Mouse (Mus musculus) neural tube, embryonic 14.5 days (tissue): ENCODE data around the gene Blvra. TPM values are rescaled to one million over a fixed set of nuclear protein-coding genes. Genes with fewer than 3 reads are reported as not detected.

Experiments
- ATAC-seq: fragments of 200-750 bp; cut with Nextera tagmentation; 2 replicates; pipeline ENCODE4 v1.8.0; 2017; ENCODE audit warnings: low read depth, mild to moderate bottlenecking, moderate TSS enrichment, moderate library complexity
- H3K27ac ChIP-seq: fragments of 300-500 bp; sonication (generic); 2 replicates; pipeline ENCODE4 v1.5.1; 2014; ENCODE audit warnings: low read depth, mild to moderate bottlenecking, control low read depth, low read length, moderate library complexity, mixed read lengths
- H3K27me3 ChIP-seq: fragments of 300-500 bp; sonication (generic); 2 replicates; pipeline ENCODE4 v1.6.1; 2014; ENCODE audit warnings: low read length; ENCODE audit not compliant: control insufficient read depth, insufficient read depth
- H3K36me3 ChIP-seq: fragments of 300-500 bp; sonication (generic); 2 replicates; pipeline ENCODE4 v1.6.1; 2014; ENCODE audit warnings: low read length, mixed read lengths; ENCODE audit not compliant: control insufficient read depth, insufficient read depth
- H3K4me1 ChIP-seq: fragments of 300-500 bp; sonication (generic); 2 replicates; pipeline ENCODE4 v1.6.1; 2014; ENCODE audit warnings: low read length; ENCODE audit not compliant: control insufficient read depth, insufficient read depth
- H3K4me2 ChIP-seq: fragments of 300-500 bp; sonication (generic); 2 replicates; pipeline ENCODE4 v1.6.1; 2014; ENCODE audit warnings: mild to moderate bottlenecking, low read depth, low read length, control low read depth
- H3K4me3 ChIP-seq: fragments of 300-500 bp; sonication (generic); 2 replicates; pipeline ENCODE4 v1.5.1; 2014; ENCODE audit warnings: low read depth, low read length, control low read depth, mixed read lengths
- H3K9ac ChIP-seq: fragments of 300-500 bp; sonication (generic); replicated peaks from 2 replicates; pipeline ENCODE4 v1.6.1; 2014; ENCODE audit warnings: low read depth, mild to moderate bottlenecking, control low read depth, low read length, mixed read lengths
- H3K9me3 ChIP-seq: fragments of 300-500 bp; sonication (generic); 2 replicates; pipeline ENCODE4 v1.6.1; 2016; ENCODE audit warnings: low read length; ENCODE audit not compliant: control insufficient read depth
- WGBS: fragments of 180-500 bp; shearing (Covaris S2); extraction: QIAGEN DNeasy Blood & Tissue Kit; methylation state at CpG from one replicate; pipeline ENCODE4 v1.1.7; 2014; 5-methylcytosine and 5-hydroxymethylcytosine counted together
- polyA plus RNA-seq: library from polyadenylated mRNA; unstranded; fragments of >200 nt; fragmentation: Nextera tagmentation; extraction: Ambion mirVana; gene quantifications from 2 replicates; pipeline ENCODE4 v1.2.1, GENCODE M21; 2014

The Blvra gene
- 36.3 and 37.3 TPM in 2 replicates for polyA plus RNA-seq

DNA sequence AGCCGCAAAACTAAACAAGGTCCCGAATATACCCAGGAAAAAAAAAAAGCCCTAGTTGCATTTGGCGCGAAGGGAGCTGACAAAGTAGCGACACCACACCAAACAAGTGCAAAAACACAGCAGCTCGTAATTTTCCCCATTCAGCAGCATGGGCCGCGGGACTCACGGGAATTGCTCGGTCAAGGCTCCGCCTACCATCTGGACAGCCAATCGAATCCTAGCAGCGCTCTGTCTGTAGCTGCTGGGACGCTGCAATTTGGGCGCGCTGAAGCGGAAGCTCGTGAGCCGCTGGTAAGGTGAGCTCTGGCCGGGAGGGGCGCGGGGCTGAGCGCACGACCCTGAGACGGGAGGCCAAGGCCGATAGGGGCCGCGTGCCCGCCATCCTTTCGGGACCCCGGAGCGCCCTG is at the start of gene Blvra:
TSS of gene Blvra (plus strand) at position 231 of the 407 bp plus-strand sequence.
- no peaks in the 10 kb centered on the region for H3K9me3 ChIP-seq
- H3K4me1 ChIP-seq, result no peaks in the 10 kb centered on the region
- H3K9ac ChIP-seq, result peak within 1 kb of the TSS; percentile 79
- H3K4me3 ChIP-seq, result peak within 1 kb of the TSS; percentile 67
- H3K27ac ChIP-seq, result peak within 1 kb of the TSS; percentile 66; the same call in 1 of the 2 replicates
- no peaks in the 10 kb centered on the region for H3K27me3 ChIP-seq
- WGBS, result under 1% methylated on average over 32 of the region's 32 CpGs
- peaks cover 19% of the 10 kb centered on the region; the same call in 1 of the 2 replicates for H3K36me3 ChIP-seq
- peak within 1 kb of the TSS; percentile 71 for H3K4me2 ChIP-seq
- ATAC-seq, result peak; percentile 99

DNA sequence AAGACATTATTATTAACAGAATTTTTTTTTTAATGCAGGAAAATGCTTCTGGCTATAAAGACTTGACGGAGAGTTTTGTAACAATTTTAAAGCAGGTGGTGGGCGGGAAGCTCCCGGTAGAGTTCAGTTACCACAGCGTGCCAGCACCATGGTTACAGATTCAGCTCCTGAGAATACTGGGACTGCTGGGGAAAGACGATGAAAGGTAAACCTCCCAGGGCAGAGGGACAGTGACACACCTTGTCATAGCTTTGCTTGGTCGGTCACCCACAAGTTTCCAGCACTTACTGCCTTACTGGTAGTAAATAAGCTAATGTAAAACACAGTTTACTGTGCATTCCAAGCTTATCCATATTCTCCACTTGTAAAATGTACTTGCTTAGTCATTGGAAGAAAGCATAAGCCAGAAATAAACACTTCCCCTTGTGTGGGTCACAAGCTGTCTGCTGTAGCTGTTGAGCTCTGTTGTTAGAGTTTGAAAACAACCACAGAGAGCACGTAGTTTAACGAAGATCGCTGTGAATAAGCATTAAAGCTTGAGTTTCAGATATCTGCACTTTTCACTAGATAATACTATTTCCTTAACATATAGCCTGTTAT is 35.4 kb upstream of the Blvra start:
- H3K27me3 ChIP-seq, result no peaks in the 10 kb centered on the region
- H3K9me3 ChIP-seq, result no peaks in the 10 kb centered on the region
- H3K27ac ChIP-seq, result no peak overlapping the region
- no peak for ATAC-seq
- peaks cover 39% of the 10 kb centered on the region for H3K36me3 ChIP-seq
- 95% methylated on average over 9 of the region's 9 CpGs for WGBS
- no peak overlapping the region for H3K4me3 ChIP-seq
- H3K4me2 ChIP-seq, result no peak overlapping the region
- no peak overlapping the region for H3K9ac ChIP-seq
- no peaks in the 10 kb centered on the region for H3K4me1 ChIP-seq

DNA sequence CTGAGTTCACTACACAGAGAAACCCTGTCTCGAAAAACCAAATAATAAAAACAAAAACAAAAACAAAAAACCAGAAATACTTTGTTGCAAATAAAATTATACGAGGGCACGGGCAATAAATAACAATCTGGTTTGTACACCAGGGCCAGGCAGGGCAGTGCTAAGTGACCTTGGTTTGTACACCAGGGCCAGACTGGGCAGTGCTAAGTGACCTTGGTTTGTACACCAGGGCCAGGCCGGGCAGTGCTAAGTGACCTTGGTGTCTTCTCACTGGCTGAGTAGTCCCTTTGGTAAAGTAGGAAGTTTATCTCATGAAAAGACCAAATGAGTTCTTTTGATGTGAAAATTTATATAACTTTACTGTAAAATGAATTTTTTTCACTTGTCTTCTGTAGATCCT is 33.2 kb upstream of the Blvra start:
- H3K36me3 ChIP-seq, result peaks cover 35% of the 10 kb centered on the region
- no peak for ATAC-seq
- H3K27me3 ChIP-seq, result no peaks in the 10 kb centered on the region
- no peaks in the 10 kb centered on the region for H3K9me3 ChIP-seq
- H3K4me1 ChIP-seq, result no peaks in the 10 kb centered on the region
- WGBS, result 95% methylated on average over 4 of the region's 4 CpGs
- no peak overlapping the region for H3K9ac ChIP-seq
- no peak overlapping the region for H3K4me2 ChIP-seq
- H3K27ac ChIP-seq, result no peak overlapping the region
- H3K4me3 ChIP-seq, result no peak overlapping the region

DNA sequence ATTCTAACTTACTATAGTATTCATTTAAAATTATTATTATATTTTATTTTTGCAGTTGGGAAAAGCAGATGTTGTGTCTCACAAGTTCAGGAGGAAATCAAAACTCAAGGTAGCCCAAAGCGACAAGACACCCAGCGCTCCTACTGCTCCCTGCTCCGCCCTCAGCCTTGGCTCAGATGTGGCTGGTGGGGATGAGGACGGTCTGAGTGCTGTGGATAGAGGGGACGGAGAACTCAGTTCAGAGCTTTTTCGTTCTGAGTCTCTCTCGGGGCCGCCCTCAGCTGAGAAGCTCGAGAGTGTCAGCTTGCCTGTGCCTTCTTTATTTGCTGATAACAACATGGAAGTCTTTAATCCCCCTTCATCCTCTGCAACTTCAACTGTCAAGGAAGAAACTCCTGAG is 9.0 kb upstream of the Blvra start:
- Histone ChIP-seq H3K9ac (no peak overlapping the region), H3K4me3 (no peak overlapping the region), H3K27me3 (no peaks in the 10 kb centered on the region), H3K4me2 (no peak overlapping the region), H3K9me3 (no peaks in the 10 kb centered on the region), H3K4me1 (no peaks in the 10 kb centered on the region), H3K36me3 (peaks cover 38% of the 10 kb centered on the region), H3K27ac (no peak overlapping the region)
- ATAC-seq, result no peak
- 96% methylated on average over 9 of the region's 9 CpGs for WGBS

DNA sequence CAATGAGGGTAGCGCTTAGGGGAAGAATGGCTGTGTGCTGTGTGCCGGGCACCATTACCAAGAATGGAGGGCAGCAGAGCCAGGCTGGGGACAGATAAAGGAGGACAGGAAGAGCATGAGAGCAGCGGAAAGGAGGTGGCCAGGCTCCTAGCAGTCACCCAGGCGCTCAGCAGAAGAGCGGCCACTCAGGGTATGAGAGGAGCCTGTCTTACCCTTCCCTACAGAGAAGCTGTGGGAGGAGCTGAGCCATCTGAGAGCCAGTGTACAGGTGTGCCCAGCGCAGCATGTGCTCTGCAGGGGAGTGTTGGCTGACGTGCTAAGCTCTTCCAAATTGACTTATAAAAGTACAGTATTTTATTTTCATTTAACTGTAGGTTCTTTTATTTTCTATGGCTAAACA is 1.7 kb upstream of the Blvra start:
- no peak for ATAC-seq
- H3K36me3 ChIP-seq, result peaks cover 19% of the 10 kb centered on the region; the same call in 1 of the 2 replicates
- 81% methylated on average over 7 of the region's 7 CpGs for WGBS
- no peak overlapping the region for H3K4me2 ChIP-seq
- no peak overlapping the region for H3K27ac ChIP-seq
- no peak overlapping the region for H3K4me3 ChIP-seq
- no peaks in the 10 kb centered on the region for H3K27me3 ChIP-seq
- no peaks in the 10 kb centered on the region for H3K4me1 ChIP-seq
- H3K9ac ChIP-seq, result no peak overlapping the region
- H3K9me3 ChIP-seq, result no peaks in the 10 kb centered on the region

DNA sequence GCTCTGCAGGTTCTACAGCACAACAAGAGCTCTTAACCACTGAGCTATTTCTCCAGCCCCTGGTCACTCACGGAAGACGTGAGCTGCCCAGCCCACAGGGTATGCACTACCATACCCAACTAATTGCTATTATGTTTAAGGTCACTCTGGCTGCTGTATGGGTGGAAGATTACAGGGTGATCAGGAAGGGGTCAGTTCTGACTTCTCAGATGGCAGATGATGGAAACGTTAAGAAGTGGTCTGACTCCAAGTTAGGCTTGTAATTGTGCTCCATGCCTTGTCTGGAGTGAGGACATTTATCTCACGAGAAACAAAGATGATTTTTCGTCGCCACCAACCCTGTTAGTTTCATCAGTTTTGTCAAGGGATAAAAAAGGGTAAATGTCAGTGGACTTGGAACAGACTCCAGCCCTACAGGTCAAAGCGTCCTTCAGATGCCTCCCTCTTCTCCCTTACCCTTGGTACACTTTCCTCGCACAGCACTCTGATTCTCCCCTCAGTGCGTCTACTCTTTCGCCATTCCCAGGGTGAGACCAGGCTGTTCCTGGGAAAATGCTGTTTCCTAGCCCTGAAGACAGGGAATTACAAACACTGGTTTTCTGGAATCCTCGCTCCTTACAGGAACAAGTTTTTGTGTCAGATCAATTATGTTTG is 557 bp upstream of the Blvra start:
- Histone ChIP-seq H3K4me2 (peak overlapping the region; percentile 71), H3K4me1 (no peaks in the 10 kb centered on the region), H3K9ac (peak overlapping the region; percentile 79; the same call in 1 of the 2 replicates), H3K27me3 (no peaks in the 10 kb centered on the region), H3K9me3 (no peaks in the 10 kb centered on the region), H3K36me3 (peaks cover 19% of the 10 kb centered on the region; the same call in 1 of the 2 replicates), H3K4me3 (peak overlapping the region; percentile 67), H3K27ac (peak overlapping the region; percentile 44; the same call in 1 of the 2 replicates)
- 17% methylated on average over 11 of the region's 11 CpGs for WGBS
- ATAC-seq, result no peak

DNA sequence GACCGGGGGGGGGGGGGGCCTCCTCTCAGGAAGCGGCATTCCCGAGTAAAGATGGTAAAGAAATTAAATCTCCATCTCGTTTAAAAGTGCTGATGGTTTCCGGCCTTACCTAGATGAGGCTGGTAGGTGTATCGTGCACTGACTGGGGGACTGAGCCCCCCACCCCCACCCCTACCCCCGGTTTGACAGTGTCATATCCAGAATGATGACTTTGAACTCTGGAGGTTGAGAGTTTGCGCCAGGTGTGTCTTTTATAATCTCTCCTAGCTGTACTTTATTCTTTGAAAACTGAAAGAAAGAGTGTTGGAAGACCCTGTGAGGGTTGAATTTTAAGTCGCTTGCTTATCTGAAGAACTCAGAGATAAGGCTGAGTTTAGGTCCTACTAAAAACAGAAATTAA is 414 bp downstream of the Blvra start:
- H3K36me3 ChIP-seq, result peaks cover 16% of the 10 kb centered on the region; the same call in 1 of the 2 replicates
- peak; percentile 72 for ATAC-seq
- H3K27me3 ChIP-seq, result no peaks in the 10 kb centered on the region
- no peaks in the 10 kb centered on the region for H3K4me1 ChIP-seq
- H3K4me3 ChIP-seq, result peak overlapping the region; percentile 67
- 20% methylated on average over 8 of the region's 9 CpGs for WGBS
- H3K9me3 ChIP-seq, result no peaks in the 10 kb centered on the region
- peak overlapping the region; percentile 66; the same call in 1 of the 2 replicates for H3K27ac ChIP-seq
- H3K9ac ChIP-seq, result peak overlapping the region; percentile 79
- peak overlapping the region; percentile 71 for H3K4me2 ChIP-seq

DNA sequence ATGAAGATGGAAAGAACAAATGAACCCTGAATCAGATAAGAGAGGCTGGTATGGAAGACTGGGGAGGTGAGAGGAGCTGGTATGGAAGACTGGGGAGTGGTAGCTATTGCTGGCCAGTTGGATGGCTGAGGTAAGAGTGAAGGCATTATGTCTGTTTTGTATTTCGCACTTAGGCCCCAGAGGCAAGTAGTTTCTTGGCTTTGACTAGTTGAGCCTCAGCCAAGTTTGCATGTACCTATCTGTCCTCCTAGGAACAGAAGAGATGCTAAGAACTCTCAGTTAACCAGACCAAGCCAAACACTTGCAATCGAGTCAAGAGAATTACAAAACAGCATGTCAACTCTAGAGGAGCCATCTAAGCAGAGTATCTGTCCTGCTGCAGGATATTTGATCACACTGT is 3.7 kb downstream of the Blvra start:
- Histone ChIP-seq H3K9me3 (no peaks in the 10 kb centered on the region), H3K27me3 (no peaks in the 10 kb centered on the region)

DNA sequence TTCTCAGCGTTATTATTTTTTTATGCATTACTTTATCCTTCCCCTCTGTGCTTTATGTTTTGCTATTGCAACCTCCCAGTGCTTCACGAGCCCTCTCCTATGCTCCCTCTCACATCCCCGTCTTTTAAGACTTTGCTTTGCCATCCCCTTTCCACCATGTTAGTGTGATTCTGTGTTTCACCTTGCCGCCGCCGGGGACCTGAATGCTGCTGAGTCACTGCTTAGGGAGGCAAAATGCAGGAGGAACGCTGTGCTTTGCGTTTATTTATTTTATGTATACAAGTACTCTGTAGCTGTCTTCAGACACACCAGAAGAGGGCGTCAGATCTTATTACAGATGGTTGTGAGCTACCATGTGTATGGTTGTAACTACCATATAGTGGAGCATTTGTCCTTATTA is 7.1 kb downstream of the Blvra start:
- WGBS, result 71% methylated on average over 9 of the region's 9 CpGs
- Histone ChIP-seq H3K27me3 (no peaks in the 10 kb centered on the region), H3K9ac (no peak overlapping the region), H3K9me3 (no peaks in the 10 kb centered on the region), H3K36me3 (no peaks in the 10 kb centered on the region), H3K4me3 (no peak overlapping the region), H3K27ac (no peak overlapping the region), H3K4me1 (no peaks in the 10 kb centered on the region), H3K4me2 (no peak overlapping the region)
- ATAC-seq, result no peak

More for the DNA sequence above, 3.7 kb downstream of the Blvra start:
- WGBS, result 97% methylated on average over 2 of the region's 2 CpGs
- Histone ChIP-seq H3K4me1 (no peaks in the 10 kb centered on the region), H3K4me3 (no peak overlapping the region), H3K27ac (no peak overlapping the region), H3K4me2 (no peak overlapping the region), H3K36me3 (no peaks in the 10 kb centered on the region), H3K9ac (no peak overlapping the region)
- no peak for ATAC-seq
